Mouse (Mus musculus): ENCODE measurements around the gene Hpf1.
A peak's percentile ranks its signal among the peaks of the same experiment; 100 is the strongest.

Gene Hpf1

GRCm38 (mm10) chr8:60889843-60890519 is at the start of gene Hpf1:
Hpf1 (plus strand) TSS chr8:60890418.
- peak; percentile 92 for DNase-seq (ENCODE audit: low spot score)

GRCm38 (mm10) chr8:60842388-60842787 is 47.8 kb upstream of the Hpf1 start:
- no peak for DNase-seq (ENCODE audit: low spot score)

- no peak for DNase-seq (ENCODE audit: low spot score)
Observed at GRCm38 (mm10) chr8:60857559-60857958, 32.7 kb upstream of the Hpf1 start.

- no peak for DNase-seq (ENCODE audit: low spot score)
Observed at GRCm38 (mm10) chr8:60858091-60858490, 32.1 kb upstream of the Hpf1 start.

- no peak for DNase-seq (ENCODE audit: low spot score)
Observed at GRCm38 (mm10) chr8:60858911-60859476, 31.2 kb upstream of the Hpf1 start.

GRCm38 (mm10) chr8:60859605-60860004 is 30.6 kb upstream of the Hpf1 start:
- peak; percentile 44 for DNase-seq (ENCODE audit: low spot score)

GRCm38 (mm10) chr8:60860749-60861148 is 29.5 kb upstream of the Hpf1 start:
- no peak for DNase-seq (ENCODE audit: low spot score)

GRCm38 (mm10) chr8:60861783-60862182 is 28.4 kb upstream of the Hpf1 start:
- no peak for DNase-seq (ENCODE audit: low spot score)

GRCm38 (mm10) chr8:60864875-60865274 is 25.3 kb upstream of the Hpf1 start:
- DNase-seq (ENCODE audit: low spot score), result no peak

GRCm38 (mm10) chr8:60865504-60866114 is 24.6 kb upstream of the Hpf1 start:
- no peak for DNase-seq (ENCODE audit: low spot score)

- no peak for DNase-seq (ENCODE audit: low spot score)
Observed at GRCm38 (mm10) chr8:60867468-60868115, 22.6 kb upstream of the Hpf1 start.

GRCm38 (mm10) chr8:60868236-60868965 is 21.8 kb upstream of the Hpf1 start:
- DNase-seq (ENCODE audit: low spot score), result no peak

- DNase-seq (ENCODE audit: low spot score), result no peak
Observed at GRCm38 (mm10) chr8:60869761-60870160, 20.5 kb upstream of the Hpf1 start.

GRCm38 (mm10) chr8:60870231-60871193 is 19.7 kb upstream of the Hpf1 start:
- no peak for DNase-seq (ENCODE audit: low spot score)

GRCm38 (mm10) chr8:60878617-60879016 is 11.6 kb upstream of the Hpf1 start:
- DNase-seq (ENCODE audit: low spot score), result no peak

GRCm38 (mm10) chr8:60883419-60884137 is 6.6 kb upstream of the Hpf1 start:
- DNase-seq (ENCODE audit: low spot score), result no peak

GRCm38 (mm10) chr8:60886736-60887135 is 3.5 kb upstream of the Hpf1 start:
- DNase-seq (ENCODE audit: low spot score), result no peak

GRCm38 (mm10) chr8:60889131-60889842 is 931 bp upstream of the Hpf1 start:
- no peak for DNase-seq (ENCODE audit: low spot score)

GRCm38 (mm10) chr8:60890520-60890874 is 279 bp downstream of the Hpf1 start:
- no peak for DNase-seq (ENCODE audit: low spot score)

GRCm38 (mm10) chr8:60891757-60892156 is 1.5 kb downstream of the Hpf1 start:
- DNase-seq (ENCODE audit: low spot score), result no peak

Measured in spleen, adult 12 weeks (tissue).